Mouse (Mus musculus): Measurements from ENCODE around the gene Mtmr4.

Gene Mtmr4

DNA sequence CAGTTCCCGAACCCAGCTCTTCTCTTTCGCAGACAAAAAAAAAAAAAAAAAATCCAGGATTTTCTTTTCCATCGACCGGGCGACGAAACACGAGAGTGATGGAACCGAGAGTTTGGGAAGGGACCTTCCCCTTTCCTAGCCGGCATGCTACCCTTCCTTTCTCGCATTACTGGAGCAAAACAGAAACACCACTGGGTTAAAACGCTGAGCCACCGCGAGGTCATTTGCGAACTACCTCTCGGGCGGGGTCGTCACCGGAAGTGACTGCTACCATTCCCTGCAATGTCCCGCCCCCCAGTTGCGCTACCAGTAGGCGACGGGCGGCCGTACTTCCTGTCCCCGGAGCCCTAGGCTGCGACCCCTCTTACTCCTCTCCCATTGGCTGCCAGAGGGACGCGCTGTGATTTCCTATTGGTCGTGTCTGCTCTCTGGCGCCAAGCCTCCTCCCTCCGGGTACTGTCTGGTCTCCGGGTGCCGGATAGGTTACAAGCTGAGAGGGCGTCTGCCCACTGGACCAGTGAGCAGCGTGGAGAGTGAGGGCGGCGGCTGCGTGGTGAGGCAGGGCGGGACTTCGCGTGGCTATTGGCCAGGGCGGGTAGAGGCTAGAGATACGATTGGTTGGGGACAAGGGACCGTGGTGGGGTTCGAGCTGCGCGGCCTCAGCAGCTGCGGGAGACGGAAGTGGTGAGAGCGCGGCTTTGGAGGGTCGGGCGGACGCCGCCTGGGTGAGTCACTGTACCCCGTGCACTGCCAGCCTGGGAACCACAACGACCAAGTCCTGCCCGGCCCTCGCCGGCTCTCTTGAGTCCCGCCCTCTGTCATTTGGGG is at the start of gene Mtmr4:
Mtmr4 (plus strand) TSS at position 637 of the 828 bp plus-strand sequence.
- DNase-seq: peak; percentile 97 to 100

DNA sequence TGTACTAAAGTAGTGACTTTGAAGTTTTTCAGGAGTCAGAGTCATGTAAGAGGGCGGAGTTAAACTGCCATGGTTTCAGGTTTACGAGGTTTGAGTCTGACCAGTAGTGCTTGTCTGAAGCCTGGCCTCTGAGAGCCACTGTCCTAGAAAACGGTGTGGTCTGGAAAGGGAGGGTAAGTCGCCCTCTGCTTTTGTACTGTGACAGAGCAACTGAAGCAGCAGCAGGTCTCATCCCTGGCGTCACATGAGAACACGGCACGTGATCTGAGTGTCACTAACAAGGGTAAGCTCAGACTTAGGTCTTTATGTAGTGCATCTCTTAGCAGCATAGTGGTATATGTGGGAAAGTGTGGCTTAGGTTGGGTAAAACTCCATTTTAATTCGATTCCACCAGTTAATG is 49.7 kb upstream of the Mtmr4 start:
- no peak for DNase-seq

DNA sequence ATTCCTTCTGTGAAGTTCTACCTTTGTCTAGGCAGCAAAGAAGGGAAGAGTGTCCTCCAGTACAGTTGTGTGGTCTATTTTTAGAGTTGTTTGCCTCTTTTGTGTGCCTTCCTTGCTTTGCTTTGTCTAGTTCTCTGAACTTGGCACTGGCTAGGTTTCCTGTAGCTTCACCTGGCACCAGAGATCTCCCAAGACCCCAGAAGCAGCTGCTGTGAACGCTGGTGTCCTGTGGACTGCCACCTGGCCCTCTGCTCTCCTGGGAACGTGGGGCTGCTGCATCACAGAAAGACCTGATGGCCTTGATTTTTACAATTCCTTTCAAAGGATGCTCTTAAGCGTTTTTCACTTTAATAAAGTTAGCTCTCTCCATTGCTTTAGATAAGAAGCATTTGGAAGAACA is 49.1 kb upstream of the Mtmr4 start:
- DNase-seq: no peak

- no peak for DNase-seq
These were observed 38.6 kb upstream of the Mtmr4 start for GRCm38 (mm10) chr11:87553342-87553741.

DNA sequence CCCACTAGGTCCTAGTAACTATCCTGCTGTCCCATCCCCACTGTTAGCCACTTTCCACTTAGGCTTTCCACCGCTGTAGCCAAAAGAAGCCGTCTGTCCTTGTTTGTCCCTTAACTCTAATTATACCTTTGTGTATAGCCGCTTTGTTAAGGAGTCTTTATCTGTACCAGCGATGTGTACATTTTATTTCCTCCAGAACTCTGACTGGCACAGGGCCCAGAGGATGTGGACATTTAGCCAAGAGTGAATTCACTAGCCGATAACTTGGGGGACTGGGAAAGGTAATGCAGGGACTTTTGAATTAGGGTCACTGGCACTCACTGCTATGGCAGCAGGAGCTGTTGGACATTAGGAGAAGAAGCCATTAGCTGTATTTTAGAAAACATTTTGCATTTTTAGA is 37.6 kb upstream of the Mtmr4 start:
- DNase-seq: no peak

DNA sequence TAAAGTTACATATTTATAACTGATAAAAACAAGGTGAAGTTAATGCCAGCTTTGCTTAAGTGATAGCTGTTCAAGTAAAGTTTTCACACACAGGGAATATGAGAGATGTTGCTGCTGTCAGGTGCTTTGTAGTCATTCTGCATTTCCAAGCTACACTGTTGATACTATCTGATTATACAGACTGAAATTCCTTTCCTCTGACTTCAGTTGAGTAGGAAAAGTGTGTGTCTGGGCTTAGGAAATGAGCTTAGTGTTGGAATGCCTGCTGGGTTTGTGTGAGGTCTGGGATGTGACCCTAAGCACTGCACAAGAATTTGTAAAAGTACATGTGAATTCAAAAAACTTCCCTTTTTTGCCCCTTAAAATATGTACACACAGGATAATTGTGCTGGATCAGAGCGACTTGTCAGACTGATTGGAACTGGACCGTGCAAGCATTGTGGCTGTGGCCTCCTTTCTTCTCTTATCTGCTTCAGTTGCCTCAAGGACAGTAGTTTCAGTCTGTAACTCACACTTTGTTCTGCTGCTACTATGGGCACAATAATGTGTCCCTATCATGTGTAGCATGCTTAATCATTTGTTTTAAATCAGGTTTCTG is 36.8 kb upstream of the Mtmr4 start:
- DNase-seq: no peak

- no peak for DNase-seq
These were observed 30.8 kb upstream of the Mtmr4 start for GRCm38 (mm10) chr11:87561208-87561607.

GRCm38 (mm10) chr11:87566501-87566900 is 25.5 kb upstream of the Mtmr4 start, which contains the start of gene Gm11492:
TSS of gene Gm11492 (plus strand) at chr11:87566653.
- no peak for DNase-seq

DNA sequence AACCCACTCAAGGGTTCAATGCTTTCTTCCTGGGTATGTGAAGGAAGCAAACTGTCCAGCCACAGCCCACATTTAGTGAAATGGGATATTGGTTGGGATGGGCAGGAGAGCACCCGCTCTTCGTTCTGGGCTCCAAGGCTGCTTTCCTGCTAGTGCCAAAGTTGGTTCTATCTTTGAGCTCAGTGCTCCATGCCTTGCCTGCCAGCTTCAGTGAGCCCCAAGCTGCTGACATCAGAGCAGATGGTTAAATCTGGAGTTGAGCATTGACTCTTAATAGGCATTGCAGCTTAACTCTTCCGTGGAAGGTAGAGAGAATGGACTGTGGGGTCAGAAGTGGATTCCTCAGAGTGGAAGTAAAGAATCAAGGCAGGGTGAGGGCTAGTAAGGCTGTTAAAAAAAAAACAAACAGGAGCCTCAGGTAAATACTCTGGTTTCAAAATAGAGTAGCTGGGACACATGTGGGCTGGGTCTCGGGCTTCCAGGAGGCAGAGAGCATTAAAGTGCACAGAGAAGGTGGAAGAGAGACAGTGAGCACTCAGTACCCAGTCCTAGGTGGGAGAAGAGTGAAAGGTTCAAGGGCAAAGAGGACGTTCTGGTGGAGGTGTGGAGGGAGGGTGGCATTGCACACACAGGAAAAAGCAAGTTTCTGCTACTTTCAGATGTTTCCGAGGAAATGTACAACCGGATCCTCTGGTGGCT is 23.6 kb upstream of the Mtmr4 start, which contains the start of gene Sept4:
Sept4 (plus strand) TSS at position 649 of the 699 bp plus-strand sequence.
- DNase-seq: no peak

DNA sequence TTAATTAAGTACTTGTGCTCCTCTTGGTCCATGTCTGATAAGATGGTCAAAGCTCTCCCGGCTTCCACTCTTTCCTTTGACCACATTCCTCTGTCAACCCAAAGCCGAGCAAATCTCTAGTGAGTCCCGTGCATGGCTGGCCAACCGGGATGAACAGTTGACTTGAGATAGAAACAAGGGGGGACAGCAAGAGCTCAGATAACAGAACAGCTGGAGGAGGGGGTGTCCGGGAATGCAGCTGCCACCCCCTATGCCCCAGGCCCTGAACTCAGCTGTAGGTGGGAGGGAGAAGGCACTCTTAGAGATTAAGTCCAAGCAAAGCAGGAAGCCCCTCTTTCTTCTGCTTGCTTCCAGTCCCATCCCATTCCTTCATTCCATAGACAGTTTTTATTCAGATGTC is 21.2 kb upstream of the Mtmr4 start:
- no peak for DNase-seq

DNA sequence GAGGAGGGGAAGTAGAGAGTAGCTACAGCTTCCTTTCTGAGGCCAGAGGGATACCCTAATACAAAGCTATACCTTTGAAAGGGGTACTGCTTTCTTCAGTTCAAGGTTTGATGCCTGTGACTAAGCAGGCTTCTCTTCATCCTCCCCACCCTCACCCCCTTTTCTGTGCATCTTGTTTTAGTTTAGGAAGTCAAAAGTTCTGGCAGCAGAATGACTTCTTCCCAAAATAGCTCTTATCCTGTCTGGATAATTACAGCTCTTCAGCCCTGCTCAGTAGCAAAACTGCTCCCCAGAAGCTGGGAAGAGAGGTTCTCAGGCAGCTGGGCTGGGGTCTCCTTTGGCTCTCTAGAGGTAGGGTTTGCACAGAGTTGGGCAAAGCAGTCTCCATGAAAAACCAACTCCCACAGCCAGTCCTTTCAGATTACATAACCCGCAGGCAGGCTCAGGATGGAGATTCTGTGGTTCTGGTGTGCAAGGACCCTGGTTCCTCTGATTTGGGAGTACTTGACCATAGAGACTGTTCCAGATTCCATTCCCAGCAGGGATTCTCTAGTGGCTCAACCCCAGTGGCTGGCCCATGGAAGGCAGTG is 20.5 kb upstream of the Mtmr4 start:
- no peak for DNase-seq

DNA sequence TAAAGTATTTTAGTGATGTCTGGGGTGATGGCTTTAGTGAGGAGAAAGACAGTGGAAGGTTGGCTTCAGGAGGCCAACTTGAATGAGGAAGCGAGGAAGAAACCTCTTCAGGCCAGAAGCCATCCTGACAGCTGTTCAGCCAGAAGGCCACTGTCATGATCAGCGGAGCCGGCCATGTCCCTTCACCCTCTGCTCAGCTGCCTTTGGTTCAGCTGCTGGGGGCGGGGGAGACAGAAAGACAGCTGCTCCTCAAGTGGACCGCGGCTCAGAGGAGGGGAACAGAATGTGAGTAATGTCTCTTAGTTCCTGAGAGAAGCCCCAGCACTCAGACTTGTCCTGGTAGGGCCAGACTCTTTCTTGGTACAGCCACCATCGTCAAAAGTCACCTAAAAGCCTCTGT is 18.2 kb upstream of the Mtmr4 start:
- no peak for DNase-seq

GRCm38 (mm10) chr11:87574520-87575180 is 17.3 kb upstream of the Mtmr4 start:
- DNase-seq: no peak

GRCm38 (mm10) chr11:87577601-87578248 is 14.2 kb upstream of the Mtmr4 start:
- no peak for DNase-seq

DNA sequence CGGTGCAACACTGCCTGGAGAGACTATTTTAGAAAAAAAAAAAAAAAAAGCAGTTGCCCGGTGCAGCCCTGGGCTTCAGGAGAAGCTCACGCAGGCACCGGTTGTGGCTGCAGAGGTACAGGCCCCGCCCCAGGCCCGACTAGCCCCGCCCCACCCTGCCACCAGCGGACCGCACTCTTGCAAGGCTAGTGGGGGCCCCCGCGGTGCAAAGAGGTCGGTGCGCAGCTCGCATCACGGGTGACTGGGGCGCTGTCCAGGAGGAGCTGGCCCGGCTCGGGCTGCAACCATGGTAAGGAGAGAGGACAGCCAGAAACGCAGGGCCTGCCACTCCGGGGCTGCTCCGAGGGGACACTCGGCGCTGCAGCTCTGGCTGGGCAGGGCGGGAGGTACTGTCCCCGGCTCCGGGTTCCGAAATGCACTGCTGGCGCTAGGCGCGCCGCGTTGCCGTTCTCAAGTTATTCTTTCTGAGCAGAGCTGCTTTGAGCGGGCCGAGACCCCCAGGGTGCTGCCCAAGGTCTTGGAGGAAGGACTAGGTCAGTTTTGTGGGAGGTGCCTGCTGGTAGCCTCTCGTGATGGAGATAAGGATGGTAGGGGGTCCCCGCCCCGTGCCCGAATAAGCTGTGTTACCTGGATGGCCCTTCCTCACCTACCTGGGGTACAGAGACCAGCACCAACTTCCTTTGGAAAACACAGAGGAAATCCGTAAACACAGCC is 13.6 kb upstream of the Mtmr4 start:
- peak; percentile 68 to 70 for DNase-seq

DNA sequence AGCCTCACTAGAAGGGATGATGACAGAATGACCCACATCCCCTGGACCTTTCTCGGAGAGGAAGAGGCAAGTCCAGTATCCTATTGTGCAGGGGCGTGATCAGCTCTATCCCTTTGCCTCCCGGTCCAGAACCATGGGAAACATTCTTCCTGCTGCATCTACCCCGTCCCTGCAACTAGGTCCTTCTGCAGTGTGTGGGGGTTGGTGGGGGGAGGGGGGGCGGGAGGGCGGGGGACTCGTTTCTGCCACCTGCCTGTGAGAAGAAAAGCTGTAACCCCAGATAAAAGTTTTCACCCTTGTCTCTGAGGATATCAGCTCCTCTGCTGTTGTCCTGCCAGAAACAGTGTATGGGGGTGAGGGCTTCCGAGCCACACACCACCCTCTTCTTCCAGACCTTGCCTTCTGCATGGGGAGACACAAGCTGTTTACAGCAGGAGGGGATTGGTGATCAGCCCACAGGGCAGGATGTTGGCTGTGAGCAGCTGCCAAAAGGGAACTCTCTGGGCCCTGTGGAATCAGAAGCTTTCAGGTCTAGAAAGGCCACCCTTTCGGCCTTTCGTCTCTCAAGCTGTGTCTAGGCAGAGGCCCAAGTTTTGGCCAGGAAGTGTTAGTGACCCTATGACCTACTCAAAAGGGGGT is 12.9 kb upstream of the Mtmr4 start:
- DNase-seq: peak in 1 of 2 experiments; percentile 15

DNA sequence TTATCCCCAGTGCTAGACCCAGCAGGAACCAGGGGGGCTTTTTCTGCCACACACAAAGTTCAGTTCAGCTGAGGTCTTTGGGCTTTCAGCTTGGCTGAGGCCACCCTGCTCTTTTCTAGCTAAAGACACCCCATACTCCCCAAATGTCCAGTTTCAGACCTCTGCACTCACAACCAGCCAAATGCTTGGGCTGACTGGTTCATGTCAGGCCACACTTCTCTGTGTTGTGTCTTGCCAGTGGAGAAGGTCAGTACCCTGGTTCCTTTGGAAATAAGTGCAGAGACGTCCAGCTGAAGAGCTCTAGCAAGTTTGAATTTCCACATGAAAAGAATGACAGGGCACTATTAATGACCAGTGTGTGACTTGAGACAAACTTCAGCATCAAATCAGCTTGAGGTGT is 12.2 kb upstream of the Mtmr4 start:
- no peak for DNase-seq

- no peak for DNase-seq
These were observed 11.3 kb upstream of the Mtmr4 start for GRCm38 (mm10) chr11:87580543-87581085.

DNA sequence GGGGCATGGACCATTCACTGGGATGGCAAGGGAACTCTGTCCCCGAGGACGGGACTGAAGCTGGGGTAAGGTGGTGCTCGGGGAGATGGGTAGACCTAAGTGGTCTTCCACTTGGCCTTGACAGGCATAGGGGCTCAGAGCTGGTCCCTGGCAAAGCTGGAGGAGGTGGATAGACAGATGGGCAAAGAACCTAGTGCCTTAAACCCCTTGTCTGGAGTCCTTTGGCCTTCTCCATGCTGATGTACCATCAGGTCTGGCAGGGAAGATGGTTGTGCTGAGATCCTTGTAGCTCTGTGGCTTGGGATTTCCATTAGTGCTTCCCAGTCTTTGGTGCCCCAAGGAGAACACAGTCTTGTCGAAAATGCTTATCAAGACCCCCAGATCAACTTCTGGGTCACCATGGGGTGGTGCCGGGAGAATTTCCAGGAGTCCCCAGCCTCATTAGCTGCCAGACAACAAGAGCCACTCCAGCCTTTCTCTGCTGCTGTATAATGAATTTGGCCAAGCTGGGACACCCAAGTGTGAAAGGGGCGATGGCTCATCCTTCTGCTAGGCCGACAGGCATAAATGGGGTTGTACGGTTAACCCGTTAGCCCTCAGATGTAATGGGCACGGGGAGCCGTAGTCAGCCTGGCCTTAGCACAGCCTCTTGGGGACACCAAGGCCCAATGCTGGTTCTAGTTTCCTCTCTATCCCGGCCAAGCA is 10.6 kb upstream of the Mtmr4 start:
- no peak for DNase-seq
